Mouse (Mus musculus) layer of hippocampus, postnatal 14 days (tissue): Measurements from ENCODE around the gene Pex16. TPM values are rescaled to one million over a fixed set of nuclear protein-coding genes. Genes with fewer than 3 reads are reported as not detected.
A peak's percentile ranks its signal among the peaks of the same experiment; 100 is the strongest.

Source experiments
- DNase-seq, 2 experiments: peaks; one replicate each; pipeline ENCODE4 v3.0.0; 2021 to 2022; ENCODE audit warnings: low spot score in 2 of 2, mixed read lengths in 1 of 2
- long read RNA-seq, 2 experiments: library from polyadenylated mRNA; stranded (forward); transcript quantifications; one replicate each; pipeline ENCODE4 v2.0.0; 2021
- total RNA-seq, 2 experiments: library from RNA; stranded (reverse); gene quantifications; 2 replicates each; pipeline ENCODE4 v1.2.3; 2021

The Pex16 gene
- 10 to 100 TPM; 32.4 to 37.7 TPM for total RNA-seq
- long read RNA-seq, experiment 1, transcript Pex16-201 (11 exons, 1,392 nt) = major isoform, 30 of 50 reads
- long read RNA-seq, experiment 1, partial matches to known transcripts = 7 of 50 reads
- long read RNA-seq, experiment 1, other reads (novel, unspliced or antisense) = 12 of 50 reads
- long read RNA-seq, experiment 2, transcript Pex16-201 (11 exons, 1,392 nt) = major isoform, 41 of 59 reads
- long read RNA-seq, experiment 2, partial matches to known transcripts = 10 of 59 reads
- long read RNA-seq, experiment 2, other reads (novel, unspliced or antisense) = 7 of 59 reads

DNA sequence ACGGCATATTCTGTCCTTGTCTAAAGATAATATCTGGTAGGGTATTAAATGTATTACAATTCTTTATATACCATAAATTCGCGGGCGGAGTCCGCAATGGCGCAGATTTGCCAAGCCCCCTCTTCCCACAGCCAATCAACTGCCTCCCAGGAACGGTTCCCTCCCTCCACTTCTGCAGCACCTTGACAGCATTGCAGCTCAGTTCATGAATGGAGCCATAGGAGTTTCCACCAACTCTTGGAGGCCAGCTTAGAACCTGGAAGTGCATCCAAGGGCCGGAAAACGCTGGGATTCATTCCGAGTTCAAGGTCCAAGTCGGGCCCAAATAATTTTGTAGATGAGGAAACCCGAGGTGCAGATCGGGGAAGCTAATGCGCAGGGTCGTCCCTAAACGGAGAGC is at the start of gene Pex16, which contains the start of gene Large2:
TSS of gene Pex16 (plus strand) at position 163 of the 400 bp plus-strand sequence.
TSS of gene Large2 (minus strand) at position 356 of the 400 bp plus-strand sequence.
- DNase-seq = peak in 1 of 2 experiments; percentile 36

DNA sequence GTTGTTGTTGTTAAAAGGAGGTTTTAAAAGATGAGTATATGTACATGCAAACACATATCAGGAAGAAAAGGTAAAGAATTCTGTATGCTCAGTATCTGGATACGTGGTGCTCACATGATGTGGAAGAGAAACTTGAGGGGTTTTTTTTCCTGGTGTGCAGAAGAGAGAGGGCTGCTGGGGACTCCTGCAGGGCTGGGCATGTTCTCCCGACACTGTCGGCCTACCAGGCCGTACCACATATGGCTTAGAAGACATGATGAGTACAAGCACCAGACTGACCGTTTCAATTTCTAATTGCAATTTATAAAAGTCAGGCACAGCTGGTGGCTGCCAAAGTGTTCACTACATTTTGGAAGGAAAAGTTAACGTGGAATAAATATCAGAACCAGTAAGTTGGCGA is 48.8 kb upstream of the Pex16 start:
- DNase-seq = no peak

DNA sequence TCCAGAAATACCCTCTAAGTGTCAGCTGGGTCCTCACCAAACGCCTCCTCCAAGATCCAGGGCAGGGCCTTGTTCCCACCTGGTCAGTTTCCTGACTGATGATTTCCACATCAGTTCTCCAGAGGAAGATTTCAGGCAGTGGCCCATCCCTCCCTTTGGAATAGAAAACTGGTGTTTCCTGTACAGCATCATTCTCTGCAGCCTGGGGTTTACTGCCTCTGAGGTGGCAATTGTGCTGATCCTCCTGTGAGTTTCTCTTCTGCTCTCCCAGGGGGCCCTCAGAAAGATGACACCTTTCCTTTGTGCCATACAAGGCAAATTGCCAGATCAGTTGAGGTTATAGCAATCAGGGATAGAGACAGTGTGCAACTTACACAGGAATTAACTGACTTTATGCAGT is 48.3 kb upstream of the Pex16 start:
- DNase-seq = no peak

DNA sequence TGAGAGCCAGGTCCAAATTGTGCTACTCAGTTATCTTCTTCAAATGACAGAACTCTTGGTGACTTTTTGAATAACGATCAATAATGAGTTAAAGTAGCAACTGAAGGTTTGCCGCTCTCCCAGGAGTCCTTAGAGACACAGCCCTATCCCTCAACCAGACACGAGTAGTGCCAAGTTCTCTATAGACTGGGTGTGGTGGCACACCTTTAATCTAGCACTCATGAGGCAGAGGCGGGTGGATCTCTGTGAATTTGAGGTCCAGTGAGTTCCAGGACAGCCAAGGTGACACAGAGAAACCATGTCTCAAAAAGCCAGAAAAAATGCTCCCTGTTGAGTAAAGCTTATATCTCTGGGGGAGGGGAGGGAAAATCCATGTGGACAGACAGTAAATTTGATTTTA is 46.9 kb upstream of the Pex16 start:
- DNase-seq = no peak

DNA sequence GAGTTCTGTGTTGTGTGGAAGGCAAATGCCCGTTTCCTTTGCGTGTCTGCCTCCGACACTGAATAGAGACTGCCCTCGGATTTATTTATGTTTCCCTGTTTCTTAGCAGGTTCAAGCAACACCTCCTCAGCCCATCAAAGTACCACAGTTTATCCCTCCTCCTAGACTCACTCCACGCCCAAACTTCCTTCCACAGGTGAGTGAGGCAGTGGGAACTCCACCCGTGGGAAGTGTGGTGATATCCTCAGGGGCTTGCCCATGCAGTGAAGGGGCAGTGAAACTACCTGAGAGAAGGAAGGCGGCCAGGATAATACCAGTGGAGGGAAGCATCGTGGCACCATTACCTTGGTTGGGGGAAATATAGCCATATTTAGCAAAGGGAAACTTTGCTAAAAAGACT is 46.3 kb upstream of the Pex16 start:
- no peak for DNase-seq

DNA sequence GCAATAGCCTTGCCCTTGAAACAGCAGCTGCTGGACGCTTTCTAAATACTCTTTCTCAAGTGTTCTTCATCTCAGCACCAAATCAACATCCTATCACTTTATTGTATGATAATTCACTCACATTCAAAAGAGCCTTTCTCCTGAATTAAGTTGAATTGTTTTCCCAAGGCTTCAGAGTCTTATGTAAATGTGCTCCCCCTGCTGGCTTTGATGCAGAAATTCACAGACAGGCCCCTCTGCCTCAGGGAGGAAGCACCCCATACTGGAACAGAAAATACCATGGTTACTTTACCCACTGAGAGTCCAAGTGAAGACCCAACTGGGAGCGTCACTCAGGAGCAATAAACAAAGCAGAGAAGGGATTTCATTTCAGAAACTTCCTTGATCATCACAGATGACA is 43.6 kb upstream of the Pex16 start:
- DNase-seq = peak in 1 of 2 experiments; percentile 43

DNA sequence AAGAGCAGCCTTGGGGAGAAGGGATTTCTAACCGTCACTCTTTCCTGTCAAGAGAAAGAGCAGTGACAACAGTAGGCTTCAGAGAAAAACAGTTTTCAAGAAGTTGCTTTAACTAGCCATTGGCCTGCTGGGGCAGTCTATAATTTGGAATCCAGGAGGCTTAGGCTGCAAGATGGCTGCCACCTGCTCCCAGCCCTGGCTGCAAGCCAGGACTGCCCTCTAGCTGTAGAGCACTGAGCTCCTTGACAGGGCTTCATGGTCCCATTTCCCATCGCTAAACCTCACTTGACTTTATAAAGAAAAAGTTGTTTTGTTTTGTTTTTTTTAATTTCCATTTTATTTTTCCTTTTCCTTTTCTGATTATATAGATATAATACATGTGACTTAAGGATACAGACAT is 43.1 kb upstream of the Pex16 start:
- DNase-seq = no peak

DNA sequence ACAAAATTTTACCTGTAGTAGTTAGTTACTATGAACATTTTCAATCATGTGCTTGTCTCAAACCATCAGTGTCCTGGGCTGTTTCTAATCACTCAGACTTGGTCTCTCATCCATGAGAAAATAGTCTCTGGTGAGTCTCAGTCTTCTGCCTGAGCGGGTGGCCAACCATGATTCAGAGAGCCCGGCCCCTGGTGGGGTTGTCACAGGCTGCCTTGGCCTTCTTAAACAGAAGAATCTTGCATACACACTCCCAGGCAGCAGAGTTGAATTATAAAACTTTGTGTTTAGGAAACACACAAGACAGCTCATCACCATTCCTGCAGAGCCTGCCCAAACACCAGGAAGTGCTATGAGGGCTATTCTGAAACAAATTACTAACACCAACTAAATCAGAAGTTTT is 42.6 kb upstream of the Pex16 start:
- DNase-seq = no peak

DNA sequence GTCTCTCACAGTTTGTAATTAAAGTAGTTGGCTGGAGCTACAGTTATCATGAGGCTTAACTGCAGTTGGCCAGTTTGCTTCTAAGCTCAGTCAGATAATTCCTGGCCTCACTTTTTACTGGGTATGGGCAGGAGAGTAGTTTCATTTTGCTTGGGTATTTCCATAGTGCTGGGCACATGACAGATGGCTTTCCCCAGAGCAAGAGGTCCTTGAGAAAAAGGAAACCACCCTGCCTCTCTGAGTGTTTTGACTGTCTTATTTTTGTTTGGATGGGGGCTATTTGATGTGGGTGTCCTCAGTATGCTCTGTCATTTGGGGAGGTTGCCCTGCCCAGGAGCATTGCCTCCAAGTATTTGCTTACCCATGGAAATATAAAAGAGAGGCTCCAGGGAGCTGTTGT is 32.1 kb upstream of the Pex16 start:
- no peak for DNase-seq

DNA sequence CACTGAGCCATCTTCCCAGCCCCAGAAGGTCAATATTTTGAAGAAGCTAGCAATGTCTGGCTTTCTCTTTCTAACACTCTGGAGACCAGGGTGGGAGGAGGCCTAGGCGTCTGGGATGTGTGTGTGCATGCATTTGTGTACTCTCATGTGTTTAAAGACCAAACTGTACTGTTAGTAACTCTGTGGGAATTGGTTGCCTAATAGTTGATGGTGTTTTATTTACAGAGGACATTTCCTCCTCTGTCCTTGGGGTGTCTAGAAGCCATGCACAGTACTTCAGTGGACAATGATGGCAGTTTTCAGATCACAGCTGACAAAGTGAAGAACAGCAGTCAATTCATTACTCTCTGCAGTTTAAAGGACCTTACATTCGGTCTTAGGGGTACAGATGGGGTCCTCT is 27.3 kb upstream of the Pex16 start:
- DNase-seq = no peak

DNA sequence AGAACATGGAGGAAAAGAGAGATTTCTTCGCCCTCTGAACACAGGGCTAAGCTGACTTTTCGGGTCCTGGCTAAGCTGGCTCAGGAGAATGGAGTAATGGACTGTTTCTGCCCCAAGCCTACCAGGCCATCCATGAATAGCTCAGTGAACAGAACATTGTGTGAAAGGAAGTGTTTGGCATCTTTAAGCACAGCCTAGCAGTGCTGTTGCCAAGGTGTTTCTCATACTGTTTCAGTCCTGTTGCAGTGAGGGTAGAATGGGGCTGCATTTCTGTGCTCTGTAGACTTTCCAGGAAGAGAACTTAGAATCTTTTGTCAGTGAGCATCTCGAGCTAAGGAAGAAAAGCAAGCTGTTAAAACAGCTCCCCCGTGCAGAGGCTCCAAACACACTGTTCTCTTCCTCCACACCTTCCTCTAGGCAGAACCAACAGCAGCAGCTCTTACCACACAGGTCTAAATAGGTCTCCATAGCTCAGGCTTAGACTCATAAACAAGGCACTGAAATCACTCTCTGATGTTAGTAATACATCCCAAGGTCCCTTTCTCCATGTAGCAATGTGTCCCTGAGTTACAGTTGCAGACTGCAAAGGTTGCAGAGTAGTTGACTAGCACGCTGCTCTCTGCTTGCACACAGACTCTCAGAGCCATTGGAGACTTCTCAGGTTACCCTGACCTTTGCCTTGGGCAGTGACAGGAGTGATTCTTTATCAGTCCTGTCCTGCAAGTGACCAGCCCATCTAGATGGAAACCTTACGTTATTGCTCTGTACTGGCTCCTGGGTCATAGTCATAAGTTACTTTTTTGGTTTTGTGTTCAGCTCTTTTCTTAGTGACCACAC is 24.7 kb upstream of the Pex16 start:
- peak in 1 of 2 experiments; percentile 43 for DNase-seq

DNA sequence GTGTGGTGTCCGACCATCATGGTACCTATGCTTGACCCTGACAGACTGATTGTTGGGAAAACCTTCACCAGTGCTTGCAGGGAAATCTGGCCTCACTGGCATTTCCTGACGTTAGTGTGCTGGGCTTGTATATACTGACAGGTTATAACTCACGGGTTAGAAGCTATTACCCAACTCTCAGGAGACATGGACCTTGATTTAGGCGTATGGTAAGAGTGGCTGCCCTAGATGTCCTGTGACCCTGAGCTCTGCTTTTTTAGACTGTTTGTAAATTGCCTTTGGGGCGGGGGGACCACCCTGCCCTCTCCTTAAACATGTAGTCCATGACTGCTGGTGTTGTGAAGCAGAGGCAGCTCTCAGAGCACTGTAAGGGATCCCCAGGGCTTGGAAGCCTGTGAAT is 23.8 kb upstream of the Pex16 start:
- no peak for DNase-seq

DNA sequence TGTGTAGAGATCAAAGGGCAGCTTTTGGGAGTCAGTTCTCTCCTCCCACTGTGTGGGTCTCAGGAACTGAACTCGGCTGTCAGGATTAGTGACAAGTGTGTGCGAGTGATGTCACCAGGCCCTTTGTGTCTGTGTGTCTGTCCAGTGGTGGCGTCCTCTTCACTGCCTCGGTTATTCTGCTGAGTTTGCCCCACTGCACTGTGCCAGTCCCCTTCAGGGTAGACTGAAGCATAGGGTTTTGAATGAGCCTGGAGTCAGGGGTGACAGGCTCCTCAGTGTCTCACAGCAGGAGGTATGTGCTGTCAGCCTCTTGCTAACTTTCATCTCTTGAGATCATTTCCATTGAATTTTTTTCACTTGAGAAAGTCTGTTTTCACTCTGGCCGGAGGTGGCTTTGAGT is 21.1 kb upstream of the Pex16 start:
- no peak for DNase-seq

DNA sequence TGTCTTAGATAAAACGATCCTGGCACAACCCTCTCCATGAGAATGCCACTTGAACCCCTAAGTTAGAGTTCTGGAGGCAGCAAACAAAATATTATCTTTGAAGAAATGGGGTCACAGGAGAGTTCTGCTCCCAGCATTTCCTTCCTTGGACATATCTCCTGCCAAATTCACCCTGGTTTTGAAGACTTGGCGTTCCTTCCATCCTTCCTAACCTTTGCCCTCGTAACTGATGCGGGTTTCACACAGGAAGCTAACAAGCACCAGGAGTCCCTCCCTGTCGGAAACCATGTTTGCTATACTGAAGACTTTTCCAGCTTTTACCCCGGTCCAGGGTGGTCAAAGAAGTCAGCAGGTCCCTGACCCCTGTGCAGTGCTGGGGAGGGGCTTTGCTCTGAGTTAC is 20.3 kb upstream of the Pex16 start:
- DNase-seq = no peak

DNA sequence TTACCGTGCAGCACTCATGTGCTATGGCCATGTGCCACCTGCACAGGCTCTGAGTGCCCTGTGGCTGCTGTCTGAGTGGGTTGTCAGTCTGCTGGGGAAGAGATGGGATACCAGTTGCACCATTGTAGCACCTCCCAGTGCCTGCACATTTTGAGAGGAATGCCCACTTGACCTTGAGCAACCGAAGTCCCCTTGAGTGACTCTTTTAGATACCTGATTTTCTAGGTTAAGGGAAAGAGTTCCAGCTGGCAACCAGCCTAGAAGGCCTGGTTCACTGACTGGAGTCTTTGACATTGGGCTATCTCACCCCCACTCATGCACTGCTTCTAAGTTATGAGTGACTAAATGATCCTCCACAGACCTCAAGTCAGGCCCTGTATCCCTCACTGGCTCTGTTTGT is 15.2 kb upstream of the Pex16 start:
- no peak for DNase-seq

DNA sequence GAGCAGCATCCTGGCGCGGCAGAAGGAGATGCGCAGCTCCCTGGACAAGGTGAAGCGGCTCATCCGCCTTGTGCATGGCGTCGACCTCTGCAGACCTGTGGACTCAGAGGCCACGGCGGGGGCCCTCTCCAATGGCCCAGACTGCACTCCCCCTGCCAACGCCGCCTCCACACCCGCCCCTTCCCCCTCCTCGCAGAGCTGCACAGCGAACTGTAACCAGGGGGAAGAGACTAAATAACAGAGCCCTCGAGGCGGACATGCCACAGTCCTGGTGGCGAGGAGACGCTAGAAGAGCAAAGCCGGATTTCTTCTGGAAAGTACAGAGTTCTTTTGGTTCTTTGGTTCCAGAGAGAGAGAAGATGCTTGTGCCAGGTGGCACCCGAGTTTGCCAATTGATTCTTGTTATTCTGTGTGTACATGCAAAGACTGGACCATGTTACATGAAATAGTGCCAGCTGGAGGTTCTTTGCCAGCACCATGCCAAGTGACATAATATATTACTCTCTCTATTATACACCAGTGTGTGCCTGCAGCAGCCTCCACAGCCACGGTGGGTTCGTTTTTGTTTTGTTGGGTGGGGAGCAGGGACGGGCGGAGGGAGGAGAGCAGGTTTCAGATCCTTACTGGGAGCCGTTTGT is 14.2 kb upstream of the Pex16 start:
- no peak for DNase-seq

DNA sequence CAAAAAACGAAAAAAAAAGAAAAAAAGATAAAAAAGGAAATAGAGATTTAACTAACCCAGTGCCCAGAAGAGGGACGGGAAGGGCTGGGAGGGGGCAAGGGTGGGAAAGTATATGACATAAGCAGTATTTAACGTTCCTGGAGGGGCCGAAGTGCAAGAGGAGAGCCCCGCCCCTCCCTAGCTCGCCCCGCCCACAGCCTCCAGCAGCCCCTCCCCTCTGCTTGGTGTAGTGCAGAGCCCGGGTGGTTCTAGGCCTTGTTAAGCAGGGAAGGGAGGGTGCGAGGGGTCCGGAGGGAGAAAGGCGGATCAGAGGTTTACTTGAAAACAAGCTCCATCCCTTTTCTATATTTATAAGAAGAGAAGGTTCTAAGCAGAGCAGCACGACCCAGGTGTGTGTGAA is 13.6 kb upstream of the Pex16 start:
- DNase-seq = no peak

DNA sequence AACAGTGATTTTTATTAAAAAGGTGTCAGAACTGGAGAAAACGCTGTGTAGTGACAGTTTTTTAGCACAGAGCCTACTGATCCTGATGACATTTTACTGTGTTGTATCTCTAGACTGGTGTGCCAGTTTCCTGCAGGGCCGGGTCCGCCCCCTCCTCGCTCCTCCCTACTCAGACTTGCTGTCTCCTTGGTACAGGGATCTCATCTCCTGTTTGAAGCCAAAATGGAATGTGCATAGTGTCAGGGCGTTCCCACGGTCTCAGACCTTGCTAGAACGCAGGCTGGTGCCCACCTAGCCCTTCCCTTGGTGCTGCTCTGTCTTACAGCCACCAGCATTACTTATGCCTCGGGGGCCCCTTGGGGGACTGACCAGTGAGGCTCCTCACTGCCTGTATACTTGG is 12.7 kb upstream of the Pex16 start:
- DNase-seq = no peak

DNA sequence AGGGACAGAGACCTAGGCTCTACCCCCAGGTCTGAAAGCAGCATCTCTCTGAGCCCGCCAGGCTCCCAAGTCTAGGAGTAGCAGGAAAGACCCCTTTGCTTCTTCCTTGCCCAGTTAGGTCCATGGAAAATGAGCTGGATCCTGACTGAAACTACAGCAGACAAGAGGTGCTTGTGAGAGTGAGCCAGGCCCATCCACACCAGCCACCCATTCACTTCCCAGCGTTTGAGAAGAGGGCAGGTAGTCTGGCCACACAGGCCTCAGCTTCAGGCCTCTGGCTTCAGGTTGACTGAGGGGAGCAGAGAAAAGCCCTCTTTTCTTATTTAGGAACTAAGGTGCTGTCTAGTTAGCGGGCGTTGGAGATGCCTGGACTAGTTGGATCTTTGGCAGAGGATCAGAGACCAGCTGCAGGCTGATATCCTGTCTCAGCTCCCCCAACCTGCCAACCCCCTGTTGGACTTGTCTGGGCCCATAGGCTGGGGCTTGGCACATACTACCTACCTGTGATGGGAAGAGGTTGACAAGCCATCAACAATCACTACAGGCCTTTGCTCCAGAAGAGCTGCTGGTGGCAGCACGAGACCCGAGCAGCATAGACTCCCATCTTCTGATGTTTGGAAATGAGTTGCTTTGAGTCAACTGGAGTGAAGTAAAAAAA is 11.8 kb upstream of the Pex16 start:
- no peak for DNase-seq

DNA sequence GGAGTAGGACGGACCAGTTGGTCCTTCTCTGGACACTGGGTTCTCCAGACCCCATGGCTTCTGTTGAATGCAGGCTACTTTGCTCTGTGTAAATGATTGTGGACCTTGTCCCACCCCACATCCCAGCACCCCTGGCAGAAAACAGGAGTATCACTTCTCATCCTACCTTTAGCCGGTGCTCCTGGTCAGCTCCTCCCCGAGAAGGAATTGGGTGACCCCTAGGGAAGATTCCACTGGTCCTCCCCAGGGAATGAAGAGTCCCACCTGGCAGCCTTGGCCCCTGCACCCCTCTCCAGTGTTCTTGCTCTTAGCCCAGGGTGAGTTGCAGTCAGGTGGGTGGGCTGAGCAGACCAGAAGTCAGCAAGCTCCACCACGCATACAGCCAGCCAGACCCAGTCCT is 10.4 kb upstream of the Pex16 start:
- DNase-seq = no peak

DNA sequence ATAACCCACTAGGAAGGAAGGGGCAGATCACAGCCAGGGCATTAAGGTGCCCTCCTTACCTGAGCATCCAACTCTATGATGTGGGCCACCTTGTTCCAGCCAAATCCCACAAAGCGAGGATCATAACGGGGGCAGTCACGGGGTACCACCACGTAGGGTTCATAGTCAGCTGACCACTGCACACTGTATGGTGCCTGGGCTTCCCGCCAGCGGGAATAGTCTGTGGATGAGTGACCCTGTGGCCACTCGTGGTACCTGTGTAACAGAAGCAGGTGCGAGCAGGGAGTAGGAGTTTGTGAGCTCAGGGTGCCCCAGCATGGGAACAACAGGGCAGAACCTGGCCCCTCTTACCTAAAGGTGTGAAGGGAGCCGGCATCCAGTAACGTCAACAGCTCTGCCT is 8.9 kb upstream of the Pex16 start:
- DNase-seq = no peak
